Mouse (Mus musculus) midbrain, embryonic 16.5 days (tissue): Measurements from ENCODE around the gene Grtp1. TPM values are rescaled to one million over a fixed set of nuclear protein-coding genes. Genes with fewer than 3 reads are reported as not detected.
A peak's percentile ranks its signal among the peaks of the same experiment; 100 is the strongest.

Experiments
- ATAC-seq: fragments of 200-750 bp; cut with Nextera tagmentation; 2 replicates; pipeline ENCODE4 v1.8.0; 2017; ENCODE audit warnings: moderate TSS enrichment
- H3K27ac ChIP-seq: fragments of 300-500 bp; sonication (generic); 2 replicates; pipeline ENCODE4 v1.5.1; 2014; ENCODE audit warnings: mild to moderate bottlenecking, low read length, mixed read lengths
- H3K27me3 ChIP-seq: fragments of 300-500 bp; sonication (generic); 2 replicates; pipeline ENCODE4 v1.6.1; 2014; ENCODE audit warnings: low read depth, low read length, mixed read lengths; ENCODE audit not compliant: control insufficient read depth, insufficient read depth
- H3K36me3 ChIP-seq: fragments of 300-500 bp; sonication (generic); 2 replicates; pipeline ENCODE4 v1.6.1; 2014; ENCODE audit warnings: mild to moderate bottlenecking, low read length, moderate library complexity, mixed read lengths; ENCODE audit not compliant: control insufficient read depth, insufficient read depth
- H3K4me1 ChIP-seq: fragments of 300-500 bp; sonication (generic); 2 replicates; pipeline ENCODE4 v1.6.1; 2014; ENCODE audit warnings: mild to moderate bottlenecking, low read length, mixed read lengths; ENCODE audit not compliant: control insufficient read depth, insufficient read depth
- H3K4me2 ChIP-seq: fragments of 300-500 bp; sonication (generic); 2 replicates; pipeline ENCODE4 v1.6.1; 2014; ENCODE audit warnings: mild to moderate bottlenecking, low read length, mixed read lengths
- H3K4me3 ChIP-seq: fragments of 300-500 bp; sonication (generic); 2 replicates; pipeline ENCODE4 v1.5.1; 2014; ENCODE audit warnings: low read depth, mild to moderate bottlenecking, low read length, moderate library complexity, mixed read lengths
- H3K9ac ChIP-seq: fragments of 300-500 bp; sonication (generic); 2 replicates; pipeline ENCODE4 v1.6.1; 2014; ENCODE audit warnings: low read depth, low read length, mixed read lengths
- H3K9me3 ChIP-seq: fragments of 300-500 bp; sonication (generic); replicated peaks from 2 replicates; pipeline ENCODE4 v1.6.1; 2014; ENCODE audit warnings: mild to moderate bottlenecking, low read length, mixed read lengths; ENCODE audit not compliant: control insufficient read depth, poor library complexity, severe bottlenecking
- WGBS: fragments of 180-500 bp; shearing (Covaris S2); extraction: QIAGEN DNeasy Blood & Tissue Kit; methylation state at CpG from one replicate; pipeline ENCODE4 v1.1.7; 2014; 5-methylcytosine and 5-hydroxymethylcytosine counted together
- microRNA counts: library from miRNA; unstranded; fragments of <30 nt; microRNA quantifications from one replicate; lab custom pipeline; 2016
- microRNA-seq: library from miRNA; unstranded; fragments of <30 nt; microRNA quantifications from one replicate; pipeline ENCODE4, GENCODE M21; 2017
- polyA plus RNA-seq: library from polyadenylated mRNA; unstranded; fragments of >200 nt; fragmentation: Nextera tagmentation; extraction: Ambion mirVana; gene quantifications from 2 replicates; pipeline ENCODE4 v1.2.1, GENCODE M21; 2015

Gene Grtp1
- polyA plus RNA-seq, 1 experiment from 2014 or later = 16.9 TPM

DNA sequence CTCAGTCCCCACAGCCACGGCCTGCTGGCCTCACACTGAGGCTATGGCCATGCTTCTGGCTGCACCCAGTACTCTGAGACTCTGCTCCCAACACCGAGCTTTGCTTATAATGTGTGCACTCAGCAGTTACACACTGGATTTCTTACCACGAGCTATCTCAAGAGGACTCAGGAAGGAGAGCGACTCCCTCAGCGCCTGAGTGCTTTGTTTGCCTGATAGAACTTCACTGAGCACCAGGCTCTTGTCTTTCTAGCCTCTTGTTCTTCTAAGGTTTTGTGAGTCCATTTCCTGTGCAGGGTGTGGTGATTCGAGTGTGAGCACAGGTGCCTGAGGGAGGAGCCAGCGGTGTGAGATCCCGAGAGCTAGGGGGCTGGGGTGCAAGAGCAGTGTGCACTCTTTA lies 75.5 kb downstream of the Grtp1 start:
- H3K36me3 ChIP-seq = peaks cover 37% of the 10 kb centered on the region
- 96% methylated on average over 8 of the region's 8 CpGs for WGBS
- H3K27me3 ChIP-seq = no peaks in the 10 kb centered on the region
- H3K4me1 ChIP-seq = no peaks in the 10 kb centered on the region
- no peak overlapping the region for H3K9ac ChIP-seq
- H3K4me2 ChIP-seq = no peak overlapping the region
- no peaks in the 10 kb centered on the region for H3K9me3 ChIP-seq
- no peak overlapping the region for H3K27ac ChIP-seq
- ATAC-seq = no peak
- H3K4me3 ChIP-seq = no peak overlapping the region

DNA sequence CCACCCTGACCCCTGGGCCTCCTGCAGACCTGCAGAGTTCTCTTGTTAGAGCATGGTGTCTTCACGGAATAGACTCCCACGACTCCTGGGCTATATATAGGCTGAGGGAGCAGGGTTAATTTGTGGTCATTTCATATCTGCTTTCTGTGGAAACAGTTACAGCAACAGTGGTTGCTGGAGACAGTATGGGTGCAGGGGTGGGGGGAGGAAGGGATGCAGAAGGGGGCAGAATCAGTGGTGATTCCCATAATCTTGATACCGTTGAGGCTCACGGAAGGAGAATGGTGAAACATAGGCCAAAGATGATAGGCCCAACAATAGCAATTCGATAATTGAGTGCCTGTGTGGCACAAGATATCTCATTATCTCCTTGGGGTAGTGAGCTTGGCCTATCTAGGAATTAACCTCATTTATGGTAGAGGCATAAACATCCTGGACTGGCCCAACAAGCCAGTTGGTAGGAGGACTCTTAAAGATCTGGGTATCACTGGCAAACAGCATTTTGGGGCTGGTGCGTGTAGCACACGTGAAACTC lies 77.5 kb downstream of the Grtp1 start:
- no peaks in the 10 kb centered on the region for H3K9me3 ChIP-seq
- no peaks in the 10 kb centered on the region for H3K4me1 ChIP-seq
- no peak overlapping the region for H3K9ac ChIP-seq
- no peak overlapping the region for H3K27ac ChIP-seq
- no peaks in the 10 kb centered on the region for H3K27me3 ChIP-seq
- peaks cover 34% of the 10 kb centered on the region for H3K36me3 ChIP-seq
- no peak overlapping the region for H3K4me2 ChIP-seq
- no peak overlapping the region for H3K4me3 ChIP-seq
- ATAC-seq = no peak
- WGBS = 93% methylated on average over 7 of the region's 7 CpGs

MicroRNA genes within 50 kb of the gene (microRNA counts, 519-probe panel; counts per million panel counts)
- 1,966 counts per million, percentile 46 among the panel's probes with 10 or more counts for microRNA mmu-miR-1968 (lab: Ali Mortazavi, UCI)

Small RNAs within 50 kb of the gene (microRNA-seq; reads per million reads assigned to microRNA genes)
- gene Mir1968 = 27.4 reads per million, percentile 41 among the genes with 10 or more reads in this experiment
- gene Mir7065 = not detected

Other genes with a start within 250 kb of the Grtp1 start
- 0.15 TPM in 1 of 2 replicates, not detected in the other for gene F7, start 174.6 kb downstream of the Grtp1 start, polyA plus RNA-seq
- gene F10, start 163.3 kb downstream of the Grtp1 start, polyA plus RNA-seq = 0.12 and 0.25 TPM in 2 replicates
- 1.2 and 2.0 TPM in 2 replicates for gene Proz, start 139.7 kb downstream of the Grtp1 start, polyA plus RNA-seq
- 38.6 and 42.3 TPM in 2 replicates for gene Pcid2, start 95.2 kb downstream of the Grtp1 start, polyA plus RNA-seq
- gene Cul4a, start 95.0 kb downstream of the Grtp1 start, polyA plus RNA-seq = 72.9 and 77.1 TPM in 2 replicates
- 263 and 294 TPM in 2 replicates for gene Lamp1, start 41.5 kb downstream of the Grtp1 start, polyA plus RNA-seq
- gene Adprhl1, start 53.5 kb upstream of the Grtp1 start, polyA plus RNA-seq = 0.29 TPM in 1 of 2 replicates, not detected in the other
- 35.5 and 35.9 TPM in 2 replicates for gene Dcun1d2, start 87.5 kb upstream of the Grtp1 start, polyA plus RNA-seq
- 45.1 and 54.1 TPM in 2 replicates for gene Tmco3, start 87.6 kb upstream of the Grtp1 start, polyA plus RNA-seq
- 87.2 and 96.5 TPM in 2 replicates for gene Tfdp1, start 138.1 kb upstream of the Grtp1 start, polyA plus RNA-seq
- gene Atp4b, start 196.2 kb upstream of the Grtp1 start, polyA plus RNA-seq = not detected in 2 replicates
- gene Grk1, start 204.5 kb upstream of the Grtp1 start, polyA plus RNA-seq = not detected in 2 replicates
- gene Tmem255b, start 234.6 kb upstream of the Grtp1 start, polyA plus RNA-seq = 0.32 and 1.0 TPM in 2 replicates